Mouse (Mus musculus): ENCODE results near the gene Pnma3. TPM values are rescaled to one million over a fixed set of nuclear protein-coding genes. Genes with fewer than 3 reads are reported as not detected.

The Pnma3 gene
- not detected in 2 replicates for polyA plus RNA-seq (2012; ENCODE audit: low replicate concordance)

GRCm38 (mm10) chrX:73064415-73064793, at the start of gene Pnma3:
Pnma3 (plus strand) TSS chrX:73064787.

GRCm38 (mm10) chrX:73037003-73037402, 27.6 kb upstream of the Pnma3 start, which contains the start of gene Pnma5:
Pnma5 (minus strand) TSS chrX:73037103.

GRCm38 (mm10) chrX:73082267-73083055, 17.9 kb downstream of the Pnma3 start, which contains the start of gene Xlr4a:
Xlr4a (minus strand) TSS chrX:73082478.

GRCm38 (mm10) chrX:73096941-73097508, 32.4 kb downstream of the Pnma3 start, which contains the start of gene Xlr3a:
Xlr3a (minus strand) TSS chrX:73097095.

GRCm38 (mm10) chrX:73116747-73117146, 52.2 kb downstream of the Pnma3 start, which contains the start of gene Gm14685:
Gm14685 (plus strand) TSS chrX:73117047.

Other genes starting within 250 kb of the Pnma3 start
- 0.02 TPM in 1 of 2 replicates, not detected in the other for gene Gabrq, start 239.6 kb upstream of the Pnma3 start, polyA plus RNA-seq (2012; ENCODE audit: low replicate concordance)
- 0.55 and 5.8 TPM in 2 replicates for gene Cetn2, start 146.4 kb upstream of the Pnma3 start, polyA plus RNA-seq (2012; ENCODE audit: low replicate concordance)
- 0.55 and 1.4 TPM in 2 replicates for gene Nsdhl, start 146.2 kb upstream of the Pnma3 start, polyA plus RNA-seq (2012; ENCODE audit: low replicate concordance)
- gene Zfp185, start 77.4 kb upstream of the Pnma3 start, polyA plus RNA-seq (2012; ENCODE audit: low replicate concordance), result not detected in 2 replicates
- not detected in 2 replicates for gene Pnma5, start 27.7 kb upstream of the Pnma3 start, polyA plus RNA-seq (2012; ENCODE audit: low replicate concordance)
- 0.46 and 0.94 TPM in 2 replicates for gene Xlr4a, start 17.7 kb downstream of the Pnma3 start, polyA plus RNA-seq (2012; ENCODE audit: low replicate concordance)
- not detected in 2 replicates for gene Xlr3a, start 32.3 kb downstream of the Pnma3 start, polyA plus RNA-seq (2012; ENCODE audit: low replicate concordance)
- gene Gm14685, start 52.3 kb downstream of the Pnma3 start, polyA plus RNA-seq (2012; ENCODE audit: low replicate concordance), result 0.04 TPM in 1 of 2 replicates, not detected in the other
- not detected in 2 replicates for gene Xlr5b, start 84.0 kb downstream of the Pnma3 start, polyA plus RNA-seq (2012; ENCODE audit: low replicate concordance)
- gene DXBay18, start 84.7 kb downstream of the Pnma3 start, polyA plus RNA-seq (2012; ENCODE audit: low replicate concordance), result not detected in 2 replicates
- gene Spin2d, start 112.2 kb downstream of the Pnma3 start, polyA plus RNA-seq (2012; ENCODE audit: low replicate concordance), result not detected in 2 replicates
- gene Xlr3b, start 127.4 kb downstream of the Pnma3 start, polyA plus RNA-seq (2012; ENCODE audit: low replicate concordance), result not detected in 2 replicates
- 2.9 and 7.0 TPM in 2 replicates for gene Xlr4b, start 149.5 kb downstream of the Pnma3 start, polyA plus RNA-seq (2012; ENCODE audit: low replicate concordance)
- gene F8a, start 163.5 kb downstream of the Pnma3 start, polyA plus RNA-seq (2012; ENCODE audit: low replicate concordance), result 20.1 and 52.4 TPM in 2 replicates
- gene Xlr4c, start 178.3 kb downstream of the Pnma3 start, polyA plus RNA-seq (2012; ENCODE audit: low replicate concordance), result 0.91 and 2.7 TPM in 2 replicates
- not detected in 2 replicates for gene Xlr3c, start 200.6 kb downstream of the Pnma3 start, polyA plus RNA-seq (2012; ENCODE audit: low replicate concordance)
- gene Xlr5a, start 228.2 kb downstream of the Pnma3 start, polyA plus RNA-seq (2012; ENCODE audit: low replicate concordance), result not detected in 2 replicates
- gene Xlr5c, start 228.2 kb downstream of the Pnma3 start, polyA plus RNA-seq (2012; ENCODE audit: low replicate concordance), result not detected in 2 replicates

Data from hematopoietic multipotent progenitor cell, adult 10-12 weeks (in vitro differentiated cells).